Mouse (Mus musculus): ENCODE data around the gene Fam57a. TPM values are rescaled to one million over a fixed set of nuclear protein-coding genes. Genes with fewer than 3 reads are reported as not detected.

The Fam57a gene
- polyA plus RNA-seq, 1 experiment from 2014 or later = 22.8 TPM

Other genes starting within 250 kb of the Fam57a start
- gene Rph3al, start 241.2 kb upstream of the Fam57a start, polyA plus RNA-seq (2015; fragmentation: Nextera tagmentation; extraction: Ambion mirVana) = 5.3 and 5.4 TPM in 2 replicates
- gene 1700016K19Rik, start 179.8 kb upstream of the Fam57a start, polyA plus RNA-seq (2015; fragmentation: Nextera tagmentation; extraction: Ambion mirVana) = not detected in 2 replicates
- gene Rflnb, start 151.9 kb upstream of the Fam57a start, polyA plus RNA-seq (2015; fragmentation: Nextera tagmentation; extraction: Ambion mirVana) = 9.5 and 10.7 TPM in 2 replicates
- gene Vps53, start within 50 bp of the Fam57a start, polyA plus RNA-seq (2015; fragmentation: Nextera tagmentation; extraction: Ambion mirVana) = 28.4 and 31.8 TPM in 2 replicates
- 0.91 and 1.5 TPM in 2 replicates for gene Dbil5, start 37.9 kb downstream of the Fam57a start, polyA plus RNA-seq (2015; fragmentation: Nextera tagmentation; extraction: Ambion mirVana)
- gene Gemin4, start 38.0 kb downstream of the Fam57a start, polyA plus RNA-seq (2015; fragmentation: Nextera tagmentation; extraction: Ambion mirVana) = 20.0 and 23.9 TPM in 2 replicates
- 21.1 and 24.2 TPM in 2 replicates for gene Mrm3, start 64.0 kb downstream of the Fam57a start, polyA plus RNA-seq (2015; fragmentation: Nextera tagmentation; extraction: Ambion mirVana)
- 114 and 126 TPM in 2 replicates for gene Glod4, start 64.1 kb downstream of the Fam57a start, polyA plus RNA-seq (2015; fragmentation: Nextera tagmentation; extraction: Ambion mirVana)
- gene Nxn, start 219.5 kb downstream of the Fam57a start, polyA plus RNA-seq (2015; fragmentation: Nextera tagmentation; extraction: Ambion mirVana) = 23.2 and 23.6 TPM in 2 replicates
- gene Timm22, start 227.3 kb downstream of the Fam57a start, polyA plus RNA-seq (2015; fragmentation: Nextera tagmentation; extraction: Ambion mirVana) = 78.6 and 92.4 TPM in 2 replicates

Data from heart, embryonic 13.5 days (tissue).